Mouse (Mus musculus) CH12.LX (cell line): ENCODE data around the gene Gm10717. TPM values are rescaled to one million over a fixed set of nuclear protein-coding genes. Genes with fewer than 3 reads are reported as not detected.
"Not testable (repeated sequence)": the region's sequence is repeated elsewhere in the genome, so short reads cannot be mapped to it uniquely, and the experiment has no call there.

Source experiments
- DNase-seq: peaks from one replicate; pipeline ENCODE4 v3.0.0-alpha.2; 2013; ENCODE audit errors: extremely low read depth
- H3K27ac ChIP-seq: 2 replicates; pipeline ENCODE4 v1.5.1; 2012; ENCODE audit warnings: low read depth, mild to moderate bottlenecking, control low read depth, moderate library complexity; ENCODE audit not compliant: insufficient read depth
- H3K27me3 ChIP-seq: replicated peaks from 2 replicates; pipeline ENCODE3; 2012; ENCODE audit warnings: inconsistent platforms
- H3K36me3 ChIP-seq, 2 experiments: replicated peaks in 1 of 2; 2 replicates each; pipeline versions ENCODE3 to v1.6.1; 2012; ENCODE audit warnings: inconsistent platforms in 1 of 2, low read length in 1 of 2, mild to moderate bottlenecking in 1 of 2, mixed read lengths in 1 of 2, moderate library complexity in 1 of 2; ENCODE audit not compliant: control insufficient read depth in 1 of 2, insufficient read depth in 1 of 2
- H3K4me1 ChIP-seq, 2 experiments: 2 replicates each; pipeline ENCODE4 v1.6.1; 2012; ENCODE audit warnings: inconsistent platforms in 1 of 2, moderate library complexity in 1 of 2; ENCODE audit not compliant: insufficient read depth in 2 of 2, control insufficient read depth in 1 of 2
- H3K4me2 ChIP-seq: 2 replicates; pipeline ENCODE4 v1.6.1; 2012; ENCODE audit warnings: low read depth, mild to moderate bottlenecking, control low read depth; ENCODE audit not compliant: poor library complexity, insufficient read depth, severe bottlenecking
- H3K4me3 ChIP-seq, 3 experiments: fragments of 150-350 bp in 1 of 3; sonication (generic) in 1 of 3; replicated peaks in 1 of 3; 2 replicates each; pipeline versions ENCODE3 to v1.5.1; 2011 to 2012; ENCODE audit warnings: low read depth in 2 of 3, low read length in 2 of 3, mild to moderate bottlenecking in 2 of 3, moderate library complexity in 2 of 3, control low read depth in 1 of 3, improper control_type of control experiment in 1 of 3, inconsistent platforms in 1 of 3, mixed read lengths in 1 of 3; ENCODE audit not compliant: poor library complexity in 1 of 3
- H3K79me2 ChIP-seq: replicated peaks from 2 replicates; pipeline ENCODE4 v1.6.1; 2012; ENCODE audit warnings: mild to moderate bottlenecking, moderate library complexity; ENCODE audit not compliant: control insufficient read depth, poor library complexity, insufficient read depth, severe bottlenecking; ENCODE audit errors: extremely low read depth
- H3K9ac ChIP-seq: 2 replicates; pipeline ENCODE4 v1.6.1; 2012; ENCODE audit warnings: low read depth, mild to moderate bottlenecking, control low read depth, moderate library complexity; ENCODE audit not compliant: insufficient read depth
- H3K9me3 ChIP-seq: replicated peaks from 2 replicates; pipeline ENCODE3; 2012; ENCODE audit warnings: low read length, inconsistent platforms, mixed read lengths
- dilution Hi-C: fragments of 300-500 bp; cut with MboI; formaldehyde crosslinking; loops from 2 replicates; pipeline ENCODE4 v1.14.3; 2020; ENCODE audit warnings: low sequenced_read_pairs; ENCODE audit not compliant: extremely low pct_unique_long_range_greater_than_20kb, extremely low pct_ligation_motif_present
- in situ Hi-C: fragments of 300-500 bp; cut with MboI; formaldehyde crosslinking; loops from 3 replicates; pipeline ENCODE4 v1.14.3; 2019; ENCODE audit warnings: low sequenced_read_pairs, low pct_ligation_motif_present, low pct_unique_long_range_greater_than_20kb, mixed read lengths
- polyA plus RNA-seq: library from polyadenylated mRNA; unstranded; fragments of >175 nt; gene quantifications from 2 replicates; pipeline ENCODE4 v1.2.1, GENCODE M21; 2012; ENCODE audit warnings: low read depth; ENCODE audit not compliant: insufficient read length
- total RNA-seq, 2 experiments: library from RNA; depleted of rRNA; stranded (reverse); fragments of 300-350 nt in 1 of 2; fragments of >200 nt in 1 of 2; gene quantifications; 2 replicates each; pipeline ENCODE4 v1.2.3; 2012 to 2014

Gm10717 gene
- total and polyA plus RNA-seq, 3 experiments = 1.3 TPM; not detected in 2

DNA sequence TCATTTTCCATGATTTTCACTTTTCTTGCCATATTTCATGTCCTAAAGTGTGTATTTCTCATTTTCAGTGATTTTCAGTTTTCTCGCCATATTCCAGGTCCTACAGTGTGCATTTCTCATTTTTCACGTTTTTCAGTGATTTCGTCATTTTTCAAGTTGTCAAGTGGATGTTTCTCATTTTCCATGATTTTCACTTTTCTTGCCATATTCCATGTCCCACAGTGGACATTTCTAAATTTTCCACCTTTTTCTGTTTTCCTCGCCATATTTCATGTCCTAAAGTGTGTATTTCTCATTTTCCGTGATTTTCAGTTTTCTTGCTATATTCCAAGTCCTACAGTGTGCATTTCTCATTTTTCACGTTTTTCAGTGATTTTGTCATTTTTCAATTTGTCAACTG, 9.3 kb upstream of the Gm10717 start:
- H3K36me3 ChIP-seq, dilution Hi-C loops: not testable (repeated sequence)

DNA sequence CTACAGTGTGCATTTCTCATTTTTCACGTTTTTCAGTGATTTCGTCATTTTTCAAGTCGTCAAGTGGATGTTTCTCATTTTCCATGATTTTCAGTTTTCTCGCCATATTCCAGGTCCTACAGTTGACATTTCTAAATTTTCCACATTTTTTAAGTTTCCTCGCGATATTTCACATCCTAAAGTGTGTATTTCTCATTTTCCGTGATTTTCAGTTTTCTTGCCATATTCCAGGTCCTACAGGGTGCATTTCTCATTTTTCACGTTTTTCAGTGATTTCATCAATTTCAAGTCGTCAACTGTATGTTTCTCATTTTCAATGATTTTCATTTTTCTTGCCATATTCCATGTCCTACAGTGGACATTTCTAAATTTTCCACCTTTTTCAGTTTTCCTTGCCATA, 8.1 kb upstream of the Gm10717 start, which contains the start of gene Gm10719:
Gm10719 (plus strand) TSS at position 301 of the 400 bp plus-strand sequence.
- DNase-seq, H3K79me2 ChIP-seq, in situ Hi-C loops, H3K4me1 ChIP-seq, H3K27ac ChIP-seq, H3K4me3 ChIP-seq, H3K4me2 ChIP-seq, H3K27me3 ChIP-seq, dilution Hi-C loops, H3K36me3 ChIP-seq, H3K9ac ChIP-seq, H3K9me3 ChIP-seq: not testable (repeated sequence)

More for the DNA sequence above, 9.3 kb upstream of the Gm10717 start:
- DNase-seq, H3K9ac ChIP-seq, H3K4me3 ChIP-seq, H3K4me2 ChIP-seq, H3K79me2 ChIP-seq, H3K27me3 ChIP-seq, H3K9me3 ChIP-seq, in situ Hi-C loops, H3K27ac ChIP-seq, H3K4me1 ChIP-seq: not testable (repeated sequence)

DNA sequence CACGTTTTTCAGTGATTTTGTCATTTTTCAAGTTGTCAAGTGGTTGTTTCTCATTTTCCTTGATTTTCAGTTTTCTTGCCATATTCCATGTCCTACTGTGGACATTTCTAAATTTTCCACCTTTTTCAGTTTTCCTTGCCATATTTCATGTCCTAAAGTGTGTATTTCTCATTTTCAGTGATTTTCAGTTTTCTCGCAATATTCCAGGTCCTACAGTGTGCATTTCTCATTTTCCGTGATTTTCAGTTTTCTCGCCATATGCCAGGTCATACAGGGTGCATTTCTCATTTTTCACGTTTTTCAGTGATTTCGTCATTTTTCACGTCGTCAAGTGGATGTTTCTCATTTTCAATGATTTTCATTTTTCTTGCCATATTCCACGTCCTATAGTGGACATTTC, 6.3 kb upstream of the Gm10717 start:
- H3K4me2 ChIP-seq, DNase-seq, H3K27me3 ChIP-seq, H3K27ac ChIP-seq, H3K36me3 ChIP-seq, dilution Hi-C loops, H3K9me3 ChIP-seq, H3K4me3 ChIP-seq, H3K9ac ChIP-seq, in situ Hi-C loops, H3K79me2 ChIP-seq, H3K4me1 ChIP-seq: not testable (repeated sequence)

DNA sequence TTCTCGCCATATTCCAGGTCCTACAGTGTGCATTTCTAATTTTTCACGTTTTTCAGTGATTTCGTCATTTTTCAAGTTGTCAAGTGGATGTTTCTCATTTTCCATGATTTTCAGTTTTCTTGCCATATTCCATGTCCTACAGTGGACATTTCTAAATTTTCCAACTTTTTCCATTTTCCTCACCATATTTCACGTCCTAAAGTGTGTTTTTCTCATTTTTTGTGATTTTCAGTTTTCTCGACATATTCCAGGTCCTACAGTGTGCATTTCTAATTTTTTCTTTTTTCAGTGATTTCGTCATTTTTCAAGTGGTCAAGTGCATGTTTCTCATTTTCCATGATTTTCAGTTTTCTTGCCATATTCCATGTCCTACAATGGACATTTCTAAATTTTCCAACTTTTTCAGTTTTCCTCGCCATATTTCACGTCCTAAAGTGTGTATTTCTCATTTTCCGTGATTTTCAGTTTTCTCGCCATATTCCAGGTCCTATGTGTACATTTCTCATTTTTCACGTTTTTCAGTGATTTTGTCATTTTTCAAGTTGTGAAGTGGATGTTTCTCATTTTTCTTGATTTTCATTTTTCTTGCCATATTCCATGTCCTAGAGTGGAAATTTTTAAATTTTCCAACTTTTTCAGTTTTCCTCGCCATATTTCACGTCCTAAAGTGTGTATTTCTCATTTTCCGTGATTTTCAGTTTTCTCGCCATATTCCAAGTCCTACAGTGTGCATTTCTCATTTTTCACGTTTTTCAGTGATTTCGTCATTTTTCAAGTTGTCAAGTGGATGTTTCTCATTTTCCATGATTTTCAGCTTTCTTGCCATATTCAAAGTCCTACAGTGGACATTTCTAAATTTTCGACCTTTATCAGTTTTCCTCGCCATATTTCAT, 5.1 kb upstream of the Gm10717 start:
- H3K4me3 ChIP-seq, H3K4me2 ChIP-seq, H3K4me1 ChIP-seq, H3K9ac ChIP-seq, in situ Hi-C loops, H3K79me2 ChIP-seq, H3K27ac ChIP-seq, H3K27me3 ChIP-seq, H3K9me3 ChIP-seq, H3K36me3 ChIP-seq, DNase-seq, dilution Hi-C loops: not testable (repeated sequence)

DNA sequence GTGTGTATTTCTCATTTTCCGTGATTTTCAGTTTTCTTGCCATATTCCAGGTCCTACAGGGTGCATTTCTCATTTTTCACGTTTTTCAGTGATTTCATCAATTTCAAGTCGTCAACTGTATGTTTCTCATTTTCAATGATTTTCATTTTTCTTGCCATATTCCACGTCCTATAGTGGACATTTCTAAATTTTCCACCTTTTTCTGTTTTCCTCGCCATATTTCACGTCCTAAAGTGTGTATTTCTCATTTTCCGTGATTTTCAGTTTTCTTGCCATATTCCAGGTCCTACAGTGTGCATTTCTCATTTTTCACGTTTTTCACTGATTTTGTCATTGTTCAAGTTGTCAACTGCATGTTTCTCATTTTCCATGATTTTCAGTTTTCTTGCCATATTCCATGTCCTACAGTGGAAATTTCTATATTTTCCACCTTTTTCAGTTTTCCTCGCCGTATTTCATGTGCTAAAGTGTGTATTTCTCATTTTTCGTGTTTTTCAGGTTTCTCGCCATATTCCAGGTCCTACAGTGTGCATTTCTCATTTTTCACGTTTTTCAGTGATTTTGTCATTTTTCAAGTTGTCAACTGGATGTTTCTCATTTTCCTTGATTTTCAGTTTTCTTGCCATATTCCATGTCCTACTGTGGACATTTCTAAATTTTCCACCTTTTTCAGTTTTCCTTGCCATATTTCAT, 2.8 kb upstream of the Gm10717 start:
- H3K4me3 ChIP-seq, H3K9me3 ChIP-seq, H3K9ac ChIP-seq, dilution Hi-C loops, H3K79me2 ChIP-seq, H3K4me1 ChIP-seq, H3K4me2 ChIP-seq, H3K36me3 ChIP-seq, DNase-seq, in situ Hi-C loops, H3K27me3 ChIP-seq, H3K27ac ChIP-seq: not testable (repeated sequence)

DNA sequence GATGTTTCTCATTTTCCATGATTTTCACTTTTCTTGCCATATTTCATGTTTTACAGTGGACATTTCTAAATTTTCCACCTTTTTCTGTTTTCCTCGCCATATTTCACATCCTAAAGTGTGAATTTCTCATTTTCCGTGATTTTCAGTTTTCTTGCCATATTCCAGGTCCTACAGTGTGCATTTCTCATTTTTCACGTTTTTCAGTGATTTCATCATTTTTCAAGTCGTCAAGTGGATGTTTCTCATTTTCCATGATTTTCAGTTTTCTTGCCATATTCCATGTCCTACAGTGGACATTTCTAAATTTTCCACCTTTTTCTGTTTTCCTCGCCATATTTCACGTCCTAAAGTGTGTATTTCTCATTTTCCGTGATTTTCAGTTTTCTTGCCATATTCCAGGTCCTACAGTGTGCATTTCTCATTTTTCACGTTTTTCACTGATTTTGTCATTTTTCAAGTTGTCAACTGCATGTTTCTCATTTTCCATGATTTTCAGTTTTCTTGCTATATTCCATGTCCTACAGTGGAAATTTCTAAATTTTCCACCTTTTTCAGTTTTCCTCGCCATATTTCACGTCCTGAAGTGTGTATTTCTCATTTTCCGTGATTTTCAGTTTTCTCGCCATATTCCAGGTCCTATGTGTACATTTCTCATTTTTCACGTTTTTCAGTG, 1.8 kb upstream of the Gm10717 start, which contains the start of gene Gm10718:
Gm10718 (plus strand) TSS at position 236 of the 673 bp plus-strand sequence.
- H3K4me2 ChIP-seq, H3K9me3 ChIP-seq, H3K4me1 ChIP-seq, dilution Hi-C loops, H3K9ac ChIP-seq, H3K27ac ChIP-seq, H3K27me3 ChIP-seq, H3K36me3 ChIP-seq, in situ Hi-C loops, H3K79me2 ChIP-seq, H3K4me3 ChIP-seq, DNase-seq: not testable (repeated sequence)
